Mouse (Mus musculus) thymus, adult 2 months (tissue): ENCODE data around the gene Dlat.

Experiments
- CTCF ChIP-seq: fragments of 200-500 bp; IDR thresholded peaks from 2 replicates; pipeline ENCODE4 v1.5.1; 2012; ENCODE audit warnings: mild to moderate bottlenecking, control low read depth, low read length, moderate library complexity, borderline replicate concordance; ENCODE audit not compliant: control insufficient read depth, poor library complexity, insufficient read depth; ENCODE audit errors: extremely low read depth
- POLR2A ChIP-seq: fragments of 200-500 bp; IDR thresholded peaks from 2 replicates; pipeline ENCODE4 v1.6.1; 2012; ENCODE audit warnings: mild to moderate bottlenecking, low read length, control low read depth, moderate library complexity; ENCODE audit not compliant: control insufficient read depth, poor library complexity, insufficient read depth; ENCODE audit errors: extremely low read depth

DNA sequence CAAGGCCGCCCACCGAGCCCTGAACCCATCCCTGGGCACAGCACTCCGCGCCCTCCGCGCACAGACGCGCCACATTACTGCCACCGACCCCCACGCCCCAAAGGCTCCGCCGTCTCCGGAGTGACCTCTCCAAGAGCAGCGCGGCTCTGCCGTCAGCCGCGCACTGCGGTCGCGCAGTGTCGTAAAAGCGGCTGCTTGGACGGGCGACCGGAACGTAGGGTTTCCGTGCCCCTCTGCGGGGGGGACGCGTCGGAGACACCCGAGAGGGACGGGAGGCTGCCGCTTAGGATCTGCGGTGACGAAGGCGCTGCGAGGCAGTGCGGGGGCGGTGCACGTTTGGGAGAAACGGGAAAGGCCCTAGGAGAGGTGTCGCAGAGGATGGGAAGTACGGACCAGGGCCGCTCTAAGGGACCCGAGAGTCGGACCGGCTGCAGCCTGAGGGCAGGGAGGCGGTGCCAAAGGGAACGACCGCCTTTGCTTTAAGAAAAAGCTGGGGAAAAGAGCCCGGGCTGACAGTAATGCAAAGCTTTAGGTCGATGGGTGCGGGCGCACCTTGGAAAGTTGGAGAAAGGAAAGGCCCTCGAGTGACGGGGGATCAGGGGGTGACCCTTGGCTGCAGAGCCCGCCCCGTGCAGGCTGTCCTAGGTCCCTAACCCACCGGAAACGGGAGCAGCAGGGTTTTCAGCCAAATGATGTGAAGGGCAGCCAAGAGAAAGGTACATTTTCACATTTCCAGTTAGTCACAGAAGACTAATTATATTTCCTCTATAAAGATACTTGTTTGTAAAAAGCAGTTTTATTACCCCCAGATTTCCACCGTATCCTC is at the start of gene Dlat:
- no peak; the same call in 1 of the 2 replicates for TF ChIP-seq CTCF
- peak; percentile 81 for TF ChIP-seq POLR2A
